8 mouse cellular contexts compared by ENCODE assay signal in genomic region chr16:93883423-93884085, GRCm38 (mm10). TPM values are rescaled to one million over a fixed set of nuclear protein-coding genes. Genes with fewer than 3 reads are reported as not detected.
A peak's percentile ranks its signal among the peaks of the same experiment; 100 is the strongest.
DNase-seq lines count a peak whose midpoint lies in the region; ATAC-seq lines count a peak whose summit lies in the region.

TSS of gene Chaf1b (plus strand) at chr16:93883901.

- peaks cover 21% of the 10 kb centered on the region for H3K36me3 ChIP-seq in heart, embryonic 10.5 days
- H3K36me3 ChIP-seq in kidney, embryonic 15.5 days, result peaks cover 18% of the 10 kb centered on the region

- H3K4me2 ChIP-seq in kidney, embryonic 15.5 days, result peak within 1 kb of the TSS; percentile 86

- H3K4me3 ChIP-seq in heart, embryonic 10.5 days, result peak within 1 kb of the TSS; percentile 84
- H3K4me3 ChIP-seq in kidney, embryonic 15.5 days (replicated peaks), result peak within 1 kb of the TSS; percentile 79

- H3K9ac ChIP-seq in kidney, embryonic 15.5 days, result peak within 1 kb of the TSS; percentile 74

- DNase-seq in B cell, adult 2 months, result peak; percentile 100
- peak; percentile 97 for DNase-seq in brain, adult 2 months (ENCODE audit: low read depth, low spot score)
- DNase-seq in heart, embryonic 10.5 days (ENCODE audit: low spot score), result peak; percentile 100
- DNase-seq in liver, result peak; percentile 98
- DNase-seq in spleen, postnatal 4 days (ENCODE audit: low spot score in 2 of 2), result peak; percentile 99 to 100

- ATAC-seq in erythroblast, adult 5-6 weeks (replicated peaks; ENCODE audit: low FRiP score, poor library complexity, severe bottlenecking), result peak; percentile 88
- ATAC-seq in kidney, embryonic 15.5 days (replicated peaks; ENCODE audit: low FRiP score), result peak; percentile 94
- ATAC-seq in monocyte, adult 5-6 weeks (replicated peaks; ENCODE audit: insufficient number of reproducible peaks, low FRiP score, low TSS enrichment, poor library complexity, severe bottlenecking), result peak; percentile 95

- H3K27ac ChIP-seq in heart, embryonic 10.5 days, result peak within 1 kb of the TSS; percentile 88
- H3K27ac ChIP-seq in kidney, embryonic 15.5 days, result peak within 1 kb of the TSS; percentile 59

- H3K9me3 ChIP-seq in heart, embryonic 10.5 days, result no peaks in the 10 kb centered on the region
- no peaks in the 10 kb centered on the region for H3K9me3 ChIP-seq in kidney, embryonic 15.5 days (replicated peaks)

- H3K27me3 ChIP-seq in heart, embryonic 10.5 days (ENCODE audit: insufficient read depth, poor library complexity, severe bottlenecking), result no peaks in the 10 kb centered on the region
- no peaks in the 10 kb centered on the region for H3K27me3 ChIP-seq in kidney, embryonic 15.5 days

- H3K4me1 ChIP-seq in heart, embryonic 10.5 days, result peaks cover 24% of the 10 kb centered on the region
- peaks cover 28% of the 10 kb centered on the region for H3K4me1 ChIP-seq in kidney, embryonic 15.5 days

- under 1% methylated on average over 54 of the region's 54 CpGs for WGBS in heart, embryonic 10.5 days
- WGBS in kidney, embryonic 15.5 days, result under 1% methylated on average over 54 of the region's 54 CpGs

RNA-seq across cellular contexts. Expression of gene Chaf1b, which starts in this region (rescaled TPM):
- total RNA-seq in erythroblast, adult 5-6 weeks (2015; ENCODE audit: low replicate concordance), result 6.9 and 18.0 TPM in 2 replicates
- total RNA-seq in erythroblast, adult 5-6 weeks (2017; ENCODE audit: low replicate concordance), result 16.4 and 27.9 TPM in 2 replicates
- polyA plus RNA-seq in heart, embryonic 10.5 days (2016; fragmentation: Nextera tagmentation; extraction: Ambion mirVana), result 70.5 and 89.2 TPM in 2 replicates
- 74.8 and 78.9 TPM in 2 replicates for polyA plus RNA-seq in kidney, embryonic 15.5 days (2015; fragmentation: Nextera tagmentation; extraction: Ambion mirVana)
- total RNA-seq in monocyte, adult 5-6 weeks (2017), result 3.7 to 6.2 TPM (median 5.7 TPM) in 3 replicates

Comparison
In these comparisons a context has a peak if more than half of its experiments do, and no peak if none do; other contexts are left out.
1. Peak in every context shown above with its lines: DNase-seq, ATAC-seq, H3K4me3 ChIP-seq and H3K27ac ChIP-seq.